Mouse (Mus musculus) forebrain, embryonic 12.5 days (tissue): ENCODE results near the gene Gm3020. TPM values are rescaled to one million over a fixed set of nuclear protein-coding genes. Genes with fewer than 3 reads are reported as not detected.
"Not testable (repeated sequence)": the region's sequence is repeated elsewhere in the genome, so short reads cannot be mapped to it uniquely, and the experiment has no call there.

Experiments
- ATAC-seq: fragments of 200-750 bp; cut with Nextera tagmentation; 2 replicates; pipeline ENCODE4 v1.8.0; 2017; ENCODE audit warnings: moderate TSS enrichment; ENCODE audit not compliant: low FRiP score
- H3K27ac ChIP-seq: fragments of 300-500 bp; sonication (generic); 2 replicates; pipeline ENCODE4 v1.5.1; 2016; ENCODE audit warnings: mild to moderate bottlenecking
- H3K27me3 ChIP-seq: fragments of 300-500 bp; sonication (generic); 2 replicates; pipeline ENCODE4 v1.6.1; 2016; ENCODE audit warnings: mild to moderate bottlenecking
- H3K36me3 ChIP-seq: fragments of 300-500 bp; sonication (generic); replicated peaks from 2 replicates; pipeline ENCODE4 v1.6.1; 2016; ENCODE audit warnings: mild to moderate bottlenecking
- H3K4me1 ChIP-seq: fragments of 300-500 bp; sonication (generic); 2 replicates; pipeline ENCODE4 v1.6.1; 2016
- H3K4me2 ChIP-seq: fragments of 300-500 bp; sonication (generic); 2 replicates; pipeline ENCODE4 v1.6.1; 2016; ENCODE audit warnings: mild to moderate bottlenecking, moderate library complexity
- H3K4me3 ChIP-seq: fragments of 300-500 bp; sonication (generic); replicated peaks from 2 replicates; pipeline ENCODE4 v1.5.1; 2016; ENCODE audit warnings: mild to moderate bottlenecking
- H3K9ac ChIP-seq: fragments of 300-500 bp; sonication (generic); 2 replicates; pipeline ENCODE4 v1.6.1; 2016; ENCODE audit warnings: mild to moderate bottlenecking
- H3K9me3 ChIP-seq: fragments of 300-500 bp; sonication (generic); 2 replicates; pipeline ENCODE4 v1.6.1; 2016
- WGBS: fragments of 180-500 bp; shearing (Covaris S2); methylation state at CpG from one replicate; pipeline ENCODE4 v1.1.7; 2016; 5-methylcytosine and 5-hydroxymethylcytosine counted together
- polyA plus RNA-seq: library from polyadenylated mRNA; unstranded; fragments of >200 nt; fragmentation: Nextera tagmentation; extraction: Ambion mirVana; gene quantifications from 2 replicates; pipeline ENCODE4 v1.2.1, GENCODE M21; 2016

Gm3020 gene
- polyA plus RNA-seq = 3.7 and 4.5 TPM in 2 replicates

- not testable (repeated sequence) for H3K9me3 ChIP-seq
These were observed at the start of gene Gm3020 for GRCm38 (mm10) chr14:3651730-3652129. Gm3020 (plus strand) TSS chr14:3652030.

GRCm38 (mm10) chr14:3634212-3634611 is 17.6 kb upstream of the Gm3020 start, which contains the start of gene Gm3012:
Gm3012 (plus strand) TSS chr14:3634512.
- not testable (repeated sequence) for ATAC-seq, H3K4me3 ChIP-seq, H3K27me3 ChIP-seq, H3K9me3 ChIP-seq, H3K9ac ChIP-seq, H3K4me1 ChIP-seq, H3K4me2 ChIP-seq, H3K36me3 ChIP-seq, H3K27ac ChIP-seq
- no CpG with 5 or more reads among the region's 2 CpGs for WGBS

More at GRCm38 (mm10) chr14:3651730-3652129, at the start of gene Gm3020:
- H3K27me3 ChIP-seq, H3K4me1 ChIP-seq, H3K27ac ChIP-seq, H3K9ac ChIP-seq, H3K36me3 ChIP-seq, H3K4me3 ChIP-seq, H3K4me2 ChIP-seq, ATAC-seq: not testable (repeated sequence)
- no CpG with 5 or more reads among the region's 32 CpGs for WGBS

- H3K27ac ChIP-seq, H3K4me2 ChIP-seq, H3K9ac ChIP-seq, H3K4me3 ChIP-seq, H3K4me1 ChIP-seq, H3K9me3 ChIP-seq, H3K36me3 ChIP-seq, ATAC-seq, H3K27me3 ChIP-seq: not testable (repeated sequence)
- WGBS = no CpG with 5 or more reads among the region's 3 CpGs
These were observed 36.7 kb downstream of the Gm3020 start, which contains the start of gene Gm3043 for GRCm38 (mm10) chr14:3688483-3688882. Gm3043 (plus strand) TSS chr14:3688783.

Other genes starting within 250 kb of the Gm3020 start
- gene Gm10409, start 239.4 kb upstream of the Gm3020 start, polyA plus RNA-seq = 3.7 and 4.5 TPM in 2 replicates
- 2.2 TPM in 2 replicates for gene Gm3005, start 223.9 kb upstream of the Gm3020 start, polyA plus RNA-seq
- not detected in 2 replicates for gene Gm10408, start 202.7 kb upstream of the Gm3020 start, polyA plus RNA-seq
- not detected in 2 replicates for gene Gm3012, start 17.5 kb upstream of the Gm3020 start, polyA plus RNA-seq
- gene Gm3043, start 36.8 kb downstream of the Gm3020 start, polyA plus RNA-seq = not detected in 2 replicates
- 0.98 and 1.2 TPM in 2 replicates for gene Gm3002, start 158.0 kb downstream of the Gm3020 start, polyA plus RNA-seq
- gene Gm3033, start 194.2 kb downstream of the Gm3020 start, polyA plus RNA-seq = not detected in 2 replicates
- 0.12 TPM in 1 of 2 replicates, not detected in the other for gene Gm2916, start 232.1 kb downstream of the Gm3020 start, polyA plus RNA-seq